Mouse (Mus musculus) 416B (cell line): ENCODE measurements around the gene E130308A19Rik.

Experiments used
- DNase-seq: peaks from one replicate; pipeline ENCODE4 v3.0.0; 2011; ENCODE audit warnings: low read depth

The E130308A19Rik gene

GRCm38 (mm10) chr4:59727878-59728261 lies 101.9 kb downstream of the E130308A19Rik start:
- DNase-seq = no peak

DNA sequence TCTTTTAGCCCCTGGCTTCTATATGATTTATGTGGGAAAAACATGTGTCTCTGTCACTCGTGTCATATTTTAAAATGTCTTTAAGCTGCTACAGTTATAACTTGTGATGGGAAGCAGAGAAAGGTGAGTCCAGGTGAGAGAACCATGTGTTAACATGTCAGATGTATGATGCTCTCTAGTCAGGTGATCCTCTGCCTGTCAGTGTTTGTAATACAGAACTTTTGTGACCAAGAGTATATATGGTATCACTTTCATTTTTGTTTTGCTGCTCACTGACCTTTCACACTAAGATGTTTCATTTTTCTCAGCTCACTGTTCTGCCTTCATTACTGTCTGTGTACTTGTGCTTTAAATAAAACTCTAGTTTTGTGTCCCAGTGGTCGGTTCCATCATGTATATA lies 102.8 kb downstream of the E130308A19Rik start:
- DNase-seq = peak; percentile 14

GRCm38 (mm10) chr4:59731544-59731943 lies 105.5 kb downstream of the E130308A19Rik start:
- no peak for DNase-seq

DNA sequence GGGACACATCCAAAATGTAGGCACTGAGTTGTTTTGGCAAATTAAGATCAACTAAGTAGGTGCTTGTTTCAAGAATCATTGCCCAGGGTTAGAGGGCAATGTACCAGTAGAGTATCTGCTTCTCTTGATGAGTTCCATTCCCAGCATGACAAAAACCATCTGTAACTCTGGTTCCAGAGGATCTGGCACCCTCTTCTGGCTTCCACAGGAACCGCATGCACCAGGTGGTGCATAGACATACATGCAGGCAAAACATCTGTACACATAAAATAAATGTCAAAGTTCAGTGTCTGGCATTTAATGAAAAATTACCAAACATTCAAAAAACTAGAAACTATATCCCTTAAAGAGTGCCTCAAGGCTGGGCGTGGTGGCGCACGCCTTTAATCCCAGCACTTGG lies 113.3 kb downstream of the E130308A19Rik start:
- DNase-seq = peak; percentile 37

GRCm38 (mm10) chr4:59739882-59740281 lies 113.9 kb downstream of the E130308A19Rik start:
- DNase-seq = no peak

GRCm38 (mm10) chr4:59753491-59754140 lies 127.6 kb downstream of the E130308A19Rik start:
- DNase-seq = no peak

DNA sequence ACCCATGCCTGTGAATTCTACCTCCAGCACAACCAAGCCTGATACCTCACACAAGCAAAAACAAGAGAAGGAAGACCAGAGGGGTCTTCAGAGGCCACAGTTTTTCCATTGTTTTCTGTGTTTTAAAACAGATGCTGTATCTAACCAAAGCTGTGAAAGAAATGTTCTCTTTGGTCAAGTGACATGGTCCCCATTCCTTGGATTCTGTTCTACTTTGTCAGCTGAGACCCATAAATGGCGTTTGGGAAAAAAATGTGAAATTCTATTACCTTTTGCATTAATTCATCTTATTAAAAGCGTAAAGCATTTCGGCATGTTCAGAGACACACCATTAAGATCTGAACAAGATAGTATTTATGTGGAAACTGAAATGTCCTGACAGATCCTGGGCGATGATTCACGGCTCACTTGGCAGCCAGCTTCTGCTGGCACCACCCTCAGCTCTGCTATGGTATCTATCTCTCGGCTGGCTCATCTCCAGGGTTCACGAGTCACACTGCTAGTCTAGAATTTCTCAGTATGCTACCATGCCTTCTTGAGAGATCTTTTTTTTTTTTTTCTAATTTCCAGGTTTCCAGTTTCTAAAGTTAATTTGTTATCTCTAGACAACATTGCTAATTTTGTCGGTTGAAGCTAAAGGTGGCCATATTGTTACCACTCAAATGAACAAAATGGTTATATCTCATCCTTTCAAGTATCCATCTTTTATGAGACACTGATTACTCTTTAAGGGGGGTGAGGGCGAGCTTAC lies 130.5 kb downstream of the E130308A19Rik start:
- DNase-seq = peak; percentile 73

GRCm38 (mm10) chr4:59757452-59758435 lies 131.7 kb downstream of the E130308A19Rik start:
- no peak for DNase-seq

GRCm38 (mm10) chr4:59760016-59760415 lies 134.0 kb downstream of the E130308A19Rik start:
- DNase-seq = no peak

GRCm38 (mm10) chr4:59760636-59761364 lies 134.8 kb downstream of the E130308A19Rik start:
- DNase-seq = peak; percentile 28

GRCm38 (mm10) chr4:59761365-59761729 lies 135.3 kb downstream of the E130308A19Rik start:
- DNase-seq = peak; percentile 90

DNA sequence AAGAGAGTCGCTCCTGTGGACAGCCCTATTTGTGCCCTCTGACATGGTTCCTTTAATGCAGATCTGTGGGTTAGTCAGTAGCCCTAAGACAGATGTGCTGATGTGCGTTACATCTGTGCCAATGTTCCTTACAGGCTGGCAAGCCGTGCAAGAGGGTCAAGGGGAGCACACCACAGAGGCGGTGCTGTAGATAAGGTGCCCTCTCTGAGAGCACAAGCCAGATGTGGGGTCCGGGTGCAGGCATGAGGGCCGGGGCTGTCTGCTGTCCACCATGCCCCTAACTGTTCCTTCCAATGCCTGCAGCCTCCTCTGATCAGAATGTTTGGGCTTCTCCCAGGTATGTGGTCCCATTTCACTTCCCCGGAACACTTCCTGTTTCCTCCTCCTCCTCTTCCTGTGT lies 138.9 kb downstream of the E130308A19Rik start:
- DNase-seq = no peak

DNA sequence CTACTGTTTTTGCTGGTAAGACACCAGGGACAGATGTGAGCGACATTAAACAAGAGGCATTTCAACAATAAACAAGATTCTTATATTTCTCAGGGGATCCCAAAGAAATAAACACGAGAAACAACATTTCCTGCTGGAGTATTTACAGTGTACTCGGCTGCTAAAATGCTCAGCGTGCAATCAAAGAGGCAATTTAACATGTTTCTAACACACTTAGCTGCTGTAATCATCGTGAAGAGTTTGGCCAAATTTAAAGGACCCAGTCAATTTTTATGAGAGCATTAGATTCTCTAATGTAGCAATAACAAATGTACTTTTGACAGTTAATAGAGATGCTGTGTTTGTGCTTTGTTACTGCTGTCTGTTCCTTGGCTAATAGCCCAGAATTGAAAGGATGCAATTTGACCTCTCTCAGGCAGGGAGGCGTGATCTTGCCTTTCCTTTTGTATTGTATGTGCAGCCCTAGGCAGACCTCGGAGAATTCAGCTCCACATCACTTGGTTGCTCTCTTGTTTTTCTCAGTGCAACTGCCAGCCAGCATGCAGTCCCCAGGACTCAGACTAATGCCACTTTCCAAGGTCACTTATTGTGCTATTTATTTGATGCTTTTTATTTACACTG lies 139.5 kb downstream of the E130308A19Rik start:
- peak; percentile 73 for DNase-seq

DNA sequence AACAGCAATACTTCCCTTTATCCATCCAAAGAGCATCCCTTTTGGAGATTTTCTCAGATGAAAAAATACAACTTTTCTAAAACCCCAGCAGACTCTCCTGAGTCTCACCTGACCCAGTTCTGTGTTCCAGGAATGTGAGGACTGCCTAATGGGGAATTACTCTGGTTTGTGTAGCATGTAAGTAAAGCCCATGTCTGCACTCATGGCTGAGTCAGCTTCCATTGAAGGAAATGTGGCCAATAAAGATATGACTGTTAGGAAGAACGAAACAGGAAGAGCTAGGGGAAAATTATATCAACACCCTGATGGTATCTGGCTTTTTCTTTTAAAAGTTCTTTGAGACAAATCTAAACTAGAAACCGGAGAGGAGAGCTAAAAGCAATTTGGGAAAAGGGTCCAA lies 141.7 kb downstream of the E130308A19Rik start:
- peak; percentile 87 for DNase-seq

GRCm38 (mm10) chr4:59772171-59772879 lies 146.3 kb downstream of the E130308A19Rik start:
- no peak for DNase-seq

DNA sequence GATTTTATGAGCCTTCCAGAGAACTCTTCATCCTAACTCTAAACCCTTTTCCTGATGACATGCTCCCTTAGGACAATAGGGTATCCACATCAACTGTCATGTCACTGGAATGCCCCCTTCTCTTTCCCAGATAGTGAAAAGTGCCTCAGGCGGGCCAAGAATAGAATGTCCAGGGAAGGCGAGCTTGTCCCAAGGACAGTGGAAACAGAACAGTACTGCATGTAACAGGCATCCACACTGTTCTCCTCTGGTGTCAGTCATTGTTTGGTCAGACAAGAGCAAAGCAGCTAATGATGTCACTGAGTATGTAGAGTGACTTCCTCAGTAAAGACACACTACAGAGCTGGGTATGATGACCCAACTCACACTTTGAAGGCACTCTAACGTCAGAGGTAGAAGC lies 151.8 kb downstream of the E130308A19Rik start:
- DNase-seq = peak; percentile 47

GRCm38 (mm10) chr4:59780568-59780967 lies 154.6 kb downstream of the E130308A19Rik start:
- peak; percentile 57 for DNase-seq

GRCm38 (mm10) chr4:59782853-59783684 lies 157.1 kb downstream of the E130308A19Rik start:
- DNase-seq = peak; percentile 59

DNA sequence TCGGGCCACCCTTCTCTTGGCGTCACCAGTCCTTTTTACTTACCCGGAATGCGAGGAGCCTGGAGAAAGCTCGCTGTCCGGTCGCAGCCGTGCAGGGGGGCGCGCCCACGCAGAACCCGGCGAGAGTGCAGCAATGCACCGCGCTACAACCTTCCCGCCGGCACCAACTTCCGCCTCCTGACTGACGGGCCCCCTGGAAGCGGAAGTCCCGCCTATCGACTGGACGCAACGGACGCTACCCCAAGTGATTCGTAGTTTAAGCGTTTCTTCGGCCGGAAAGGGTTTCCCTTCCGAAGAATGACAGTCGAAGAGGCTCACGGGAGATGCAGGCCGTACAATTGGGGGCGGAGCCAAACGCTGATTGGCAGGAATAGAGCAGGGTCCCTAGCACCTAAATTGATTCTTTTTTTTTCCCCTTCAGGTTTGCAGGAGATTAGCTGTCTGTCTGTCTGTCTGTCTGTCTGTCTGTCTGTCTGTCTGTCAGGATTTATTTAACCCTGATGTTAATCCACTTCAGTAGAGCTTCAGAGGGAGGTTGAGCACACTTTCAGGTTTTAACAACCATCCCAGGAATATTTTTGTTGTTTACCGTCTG lies 157.8 kb downstream of the E130308A19Rik start:
- peak; percentile 99 for DNase-seq
